Mouse (Mus musculus) CD4-positive, CD25-positive, alpha-beta regulatory T cell, adult 2 months (primary cell): Measurements from ENCODE around the gene Hibadh.
"Not testable (repeated sequence)": the region's sequence is repeated elsewhere in the genome, so short reads cannot be mapped to it uniquely, and the experiment has no call there.

Experiments
- DNase-seq: peaks from one replicate; pipeline ENCODE4 v3.0.0-alpha.2; 2012; ENCODE audit warnings: low read depth, low spot score

Gene Hibadh

GRCm38 (mm10) chr6:52640224-52640712 is at the start of gene Hibadh:
TSS of gene Hibadh (minus strand) at chr6:52640389.
- peak; percentile 99 for DNase-seq

DNA sequence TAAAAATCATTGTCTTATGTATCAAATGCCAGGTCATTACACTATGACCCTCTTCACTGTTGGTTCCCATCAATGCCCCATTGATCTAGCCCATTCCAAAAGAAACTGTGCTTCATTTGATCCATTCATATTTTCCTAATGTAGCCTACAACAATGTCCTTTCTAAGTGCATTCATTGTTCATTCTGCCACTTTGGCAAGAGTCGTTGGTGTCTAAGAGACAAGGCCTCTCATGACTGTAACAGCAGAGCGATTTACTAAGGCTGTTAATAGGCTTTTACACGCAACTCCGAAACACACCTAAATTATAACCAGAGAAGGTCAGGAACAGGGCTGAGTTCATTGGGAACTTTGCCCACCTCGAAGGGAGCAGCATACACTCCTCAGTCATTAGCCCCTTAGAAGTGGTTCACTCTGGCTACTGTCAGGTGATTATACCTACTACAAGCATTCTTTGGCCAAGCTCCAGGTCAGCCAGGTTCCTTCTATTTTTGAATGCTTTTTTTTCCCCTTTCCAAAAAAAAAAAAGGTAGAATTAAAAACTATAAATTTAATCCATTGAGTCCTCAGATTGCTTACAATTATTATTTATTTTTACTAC is 46.8 kb upstream of the Hibadh start:
- DNase-seq = no peak

GRCm38 (mm10) chr6:52682607-52683006 is 42.4 kb upstream of the Hibadh start:
- DNase-seq = no peak

GRCm38 (mm10) chr6:52681847-52682485 is 41.8 kb upstream of the Hibadh start:
- DNase-seq = no peak

DNA sequence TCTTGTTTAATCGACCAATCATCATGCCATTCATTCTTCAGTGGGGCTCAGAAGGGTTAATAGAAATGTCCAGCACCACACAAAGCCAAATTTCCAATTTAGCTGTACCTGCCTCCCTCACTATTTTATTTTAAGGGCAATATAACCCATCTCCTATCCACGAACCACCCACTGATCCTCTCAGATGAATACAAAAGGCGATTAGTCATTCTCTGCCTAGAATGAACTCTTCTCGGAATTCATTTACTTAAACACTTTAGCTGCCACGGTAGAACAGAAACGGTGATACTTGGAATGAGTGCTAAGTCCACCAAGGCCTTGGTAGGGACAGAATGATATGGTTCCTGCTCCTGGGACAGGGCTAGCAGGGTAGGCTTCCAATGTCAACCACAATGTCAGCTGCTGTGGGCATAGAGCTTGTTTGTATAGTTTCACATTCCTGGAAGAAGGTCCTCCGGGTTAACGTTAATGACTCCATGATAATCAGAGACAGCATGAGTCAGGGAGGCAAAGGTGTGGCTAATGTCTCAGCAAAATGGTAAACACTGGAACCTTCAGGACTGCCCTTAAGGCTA is 40.4 kb upstream of the Hibadh start:
- DNase-seq = no peak

- DNase-seq = no peak
These were observed 39.4 kb upstream of the Hibadh start for GRCm38 (mm10) chr6:52679565-52679964.

DNA sequence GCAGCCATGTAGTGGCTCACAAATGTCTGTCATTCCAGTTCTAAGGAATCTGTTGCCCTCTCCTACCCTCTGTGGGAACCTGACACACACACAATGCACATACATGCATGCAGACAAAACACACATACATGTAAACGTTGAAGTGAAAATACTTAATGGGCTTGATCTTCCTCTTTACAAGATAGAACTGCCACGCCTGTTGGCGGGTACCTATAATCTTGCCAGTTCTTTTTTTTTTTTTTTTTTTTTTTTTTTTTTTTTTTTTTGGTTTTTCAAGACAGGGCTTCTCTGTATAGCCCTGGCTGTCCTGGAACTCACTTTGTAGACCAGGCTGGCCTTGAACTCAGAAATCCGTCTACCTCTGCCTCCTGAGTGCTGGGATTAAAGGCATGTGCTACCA is 37.3 kb upstream of the Hibadh start:
- DNase-seq = not testable (repeated sequence)

- no peak for DNase-seq
These were observed 35.2 kb upstream of the Hibadh start for GRCm38 (mm10) chr6:52675222-52675921.

GRCm38 (mm10) chr6:52674541-52674940 is 34.4 kb upstream of the Hibadh start:
- no peak for DNase-seq

- no peak for DNase-seq
These were observed 33.5 kb upstream of the Hibadh start for GRCm38 (mm10) chr6:52673706-52674105.

DNA sequence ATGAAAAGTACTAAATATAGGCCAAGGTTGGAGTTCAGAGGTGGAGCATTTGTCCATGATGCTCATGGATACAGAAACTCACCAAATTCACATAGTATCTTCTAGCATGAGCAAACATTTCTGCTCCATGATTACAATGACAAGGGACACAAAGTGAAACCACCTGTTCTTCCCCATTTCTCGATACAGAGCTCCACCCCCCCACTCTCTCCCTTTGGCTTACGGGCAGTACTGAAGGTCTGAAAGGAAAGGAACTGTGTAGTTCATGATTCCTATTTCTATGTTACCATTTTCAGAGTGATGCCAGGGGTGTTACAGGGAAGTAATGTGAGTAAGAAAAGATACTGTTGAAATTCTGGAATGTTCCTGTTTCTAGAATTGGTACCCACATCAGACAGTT is 32.4 kb upstream of the Hibadh start:
- no peak for DNase-seq

- no peak for DNase-seq
These were observed 31.6 kb upstream of the Hibadh start for GRCm38 (mm10) chr6:52671791-52672190.

- not testable (repeated sequence) for DNase-seq
These were observed 29.7 kb upstream of the Hibadh start for GRCm38 (mm10) chr6:52669878-52670277.

- DNase-seq = no peak
These were observed 27.5 kb upstream of the Hibadh start for GRCm38 (mm10) chr6:52667641-52668040.

DNA sequence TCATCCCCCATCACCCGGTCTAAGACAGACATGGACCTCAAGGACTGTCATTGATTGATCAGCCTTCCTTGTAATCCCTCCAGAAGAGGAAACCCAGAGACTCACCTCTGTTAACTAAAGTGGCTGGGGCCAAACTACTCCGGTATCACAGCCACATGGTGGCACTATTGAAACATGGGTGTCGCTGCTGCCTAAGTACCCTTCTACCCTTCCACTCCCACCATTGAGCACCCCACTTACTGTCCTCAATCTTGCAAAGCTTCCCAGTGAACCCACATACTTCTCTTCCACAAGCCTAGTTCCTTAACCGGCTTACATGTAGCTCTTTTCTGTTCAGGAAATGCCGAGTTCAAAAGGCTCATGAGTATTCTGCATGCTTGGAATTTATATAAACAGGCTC is 22.8 kb upstream of the Hibadh start:
- peak; percentile 47 for DNase-seq

GRCm38 (mm10) chr6:52655266-52655665 is 15.1 kb upstream of the Hibadh start:
- DNase-seq = no peak

GRCm38 (mm10) chr6:52648806-52649205 is 8.6 kb upstream of the Hibadh start:
- DNase-seq = no peak

GRCm38 (mm10) chr6:52648031-52648430 is 7.8 kb upstream of the Hibadh start:
- DNase-seq = no peak

DNA sequence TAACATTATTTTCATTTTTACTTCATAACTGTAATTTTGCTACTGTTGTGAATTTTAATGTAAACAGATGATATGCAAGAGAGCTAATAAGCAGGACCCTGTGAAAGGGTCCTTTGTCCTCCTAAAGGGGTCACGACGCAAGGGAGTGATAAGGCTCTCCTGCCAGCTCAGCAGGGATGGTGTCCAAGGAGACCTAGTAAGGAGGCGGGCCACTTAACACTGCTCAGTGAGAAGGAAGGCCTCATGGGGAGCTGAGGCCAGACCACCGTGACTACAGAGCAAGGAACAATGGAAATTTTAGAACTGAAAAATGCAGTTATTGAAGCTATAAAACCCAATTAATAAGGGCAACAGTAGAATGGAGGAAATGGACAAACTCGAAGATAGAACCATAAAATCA is 5.7 kb upstream of the Hibadh start:
- DNase-seq = no peak

- no peak for DNase-seq
These were observed 2.0 kb upstream of the Hibadh start for GRCm38 (mm10) chr6:52642152-52642551.

DNA sequence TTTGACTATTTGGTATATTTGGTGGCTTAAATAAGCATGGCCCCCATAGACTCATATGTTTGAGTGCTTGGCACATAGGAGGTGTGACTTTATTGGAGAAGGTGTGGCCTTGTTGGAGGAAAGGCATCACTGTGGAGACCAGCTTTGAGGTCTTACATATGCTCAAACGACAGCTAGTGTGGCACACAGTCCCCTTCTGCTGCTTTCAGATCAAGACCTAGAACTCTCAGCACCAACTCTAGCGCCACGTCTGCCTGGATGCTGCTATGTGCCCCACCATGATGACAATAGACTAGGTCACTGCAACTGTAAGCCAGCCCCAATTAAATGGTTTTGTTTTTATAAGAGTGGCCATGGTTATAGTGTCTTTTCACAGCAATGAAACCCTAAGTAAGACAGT is 887 bp upstream of the Hibadh start:
- peak; percentile 45 for DNase-seq

DNA sequence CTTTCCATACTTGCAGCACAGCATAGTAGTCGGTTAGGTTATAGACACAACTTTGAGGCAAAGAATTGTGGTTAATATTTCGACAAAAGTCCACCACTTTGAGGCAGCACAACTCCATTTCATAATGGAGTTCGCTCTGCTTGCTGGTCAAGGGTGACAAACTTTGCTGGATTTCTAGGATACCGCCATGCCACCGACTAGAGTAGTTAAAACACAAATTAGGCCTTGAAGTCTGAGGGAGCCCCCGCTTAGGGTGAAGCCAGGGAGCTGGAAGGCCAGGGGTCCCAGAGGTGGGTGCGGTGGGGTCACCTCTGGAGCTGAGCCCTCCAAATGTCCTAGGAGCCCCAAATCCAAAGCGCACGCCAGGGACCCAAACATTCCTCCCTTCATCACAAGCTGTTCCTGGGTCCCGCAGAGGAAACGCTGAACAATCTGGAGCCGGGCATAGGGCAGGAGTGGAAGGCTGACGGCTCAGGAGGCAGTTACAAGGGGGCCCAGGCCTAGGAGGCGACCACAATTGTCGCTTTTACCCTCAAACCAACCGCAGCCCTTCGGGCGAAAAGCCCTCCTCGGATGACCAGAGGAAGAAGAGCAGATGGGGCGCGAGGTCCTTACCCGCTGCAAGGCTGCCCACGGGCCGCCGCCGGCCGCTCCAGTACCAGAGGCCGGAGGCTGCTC is 504 bp downstream of the Hibadh start:
- DNase-seq = no peak
